Mouse (Mus musculus): ENCODE measurements around the gene Fam71a.

- TF ChIP-seq POLR2A (IDR thresholded peaks at IDR 0.05; ENCODE audit: control insufficient read depth, low read depth, low read length) = no peak
- no peak for TF ChIP-seq CTCF (IDR thresholded peaks at IDR 0.05; ENCODE audit: control insufficient read depth, insufficient read depth, insufficient replicate concordance, low read depth, low read length)
These were observed 38.9 kb upstream of the Fam71a start for GRCm38 (mm10) chr1:191203496-191203895.
